8 mouse cellular contexts compared by ENCODE assay signal in the genomic region with DNA sequence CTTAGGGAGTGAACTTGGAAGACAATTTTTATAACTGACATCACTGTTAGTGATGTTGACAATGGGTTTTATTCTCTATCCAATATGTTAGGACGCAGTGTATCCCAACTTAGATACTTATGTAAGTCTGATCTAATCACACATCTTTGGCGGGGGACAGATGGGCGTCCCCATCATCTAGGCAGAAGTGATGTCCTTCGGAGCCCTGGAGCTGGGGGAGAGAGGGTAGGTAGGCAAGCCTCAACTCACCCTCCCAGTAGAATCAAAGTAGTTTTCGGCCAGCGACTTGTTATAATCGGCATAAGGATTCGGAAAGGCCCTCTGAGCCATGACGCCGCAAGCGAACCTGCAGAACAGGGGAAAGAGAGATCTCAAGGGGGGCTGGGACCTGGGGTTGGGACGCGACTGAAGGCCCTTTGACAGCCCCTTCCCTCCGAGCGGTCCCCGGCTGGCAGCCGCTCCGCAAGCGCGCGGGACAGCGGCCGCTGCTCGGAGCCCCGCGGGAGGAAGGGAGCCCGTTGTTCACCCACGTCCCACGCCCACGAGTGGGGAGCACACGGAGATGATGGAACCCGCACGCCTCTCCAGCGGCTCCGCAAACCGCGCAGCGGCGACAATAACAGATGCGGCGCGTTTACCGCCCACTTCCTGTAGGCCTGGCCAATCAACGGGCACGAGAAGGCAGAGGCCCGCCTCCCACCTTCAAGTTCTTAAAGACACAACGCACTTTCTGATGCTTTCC. TPM values are rescaled to one million over a fixed set of nuclear protein-coding genes. Genes with fewer than 3 reads are reported as not detected.
A peak's percentile ranks its signal among the peaks of the same experiment; 100 is the strongest.
DNase-seq lines count a peak whose midpoint lies in the region; ATAC-seq and TF ChIP-seq lines count a peak whose summit lies in the region.

A gene (minus strand): TSS at position 627 of the 742 bp plus-strand sequence.

- no peak for TF ChIP-seq CTCF in lung, postnatal 0 days (IDR thresholded peaks at IDR 0.05)

- DNase-seq in MEL-GATA-1-ER (ENCODE audit: extremely low read depth, low read depth): peak; percentile 67
- DNase-seq in cerebellum, adult 8-10 months: peak; percentile 83
- DNase-seq in hindbrain, embryonic 10.5 days (ENCODE audit: low spot score): peak; percentile 89
- peak; percentile 93 for DNase-seq in layer of hippocampus, adult 9-11 months
- DNase-seq in lung, postnatal 0 days (ENCODE audit: low spot score): peak; percentile 94
- DNase-seq in ovary, postnatal 14 days (ENCODE audit: low spot score): peak; percentile 71
- peak; percentile 92 for DNase-seq in thymus, postnatal 14 days

- peak within 1 kb of the TSS; percentile 90 for H3K4me3 ChIP-seq in hindbrain, embryonic 10.5 days
- H3K4me3 ChIP-seq in lung, postnatal 0 days (ENCODE audit: low read depth, low read length): peak within 1 kb of the TSS; percentile 86

- under 1% methylated on average over 46 of the region's 47 CpGs for WGBS in hindbrain, embryonic 10.5 days
- WGBS in lung, postnatal 0 days: 1% methylated on average over 35 of the region's 47 CpGs

- H3K27me3 ChIP-seq in hindbrain, embryonic 10.5 days (ENCODE audit: insufficient read depth, poor library complexity, severe bottlenecking): no peaks in the 10 kb centered on the region
- H3K27me3 ChIP-seq in lung, postnatal 0 days (replicated peaks; ENCODE audit: insufficient read depth, low read length): no peaks in the 10 kb centered on the region

- H3K27ac ChIP-seq in hindbrain, embryonic 10.5 days: peak within 1 kb of the TSS; percentile 88
- no peak within 1 kb of the TSS for H3K27ac ChIP-seq in lung, postnatal 0 days (ENCODE audit: low read length)

- peak within 1 kb of the TSS; percentile 58 for H3K9ac ChIP-seq in lung, postnatal 0 days (replicated peaks; ENCODE audit: low read depth)

- H3K36me3 ChIP-seq in hindbrain, embryonic 10.5 days: peaks cover 29% of the 10 kb centered on the region
- no peaks in the 10 kb centered on the region; the same call in 1 of the 2 replicates for H3K36me3 ChIP-seq in lung, postnatal 0 days (ENCODE audit: insufficient read depth, low read length)

- peak within 1 kb of the TSS; percentile 60 for H3K4me2 ChIP-seq in lung, postnatal 0 days (replicated peaks; ENCODE audit: low read depth, low read length)

- H3K4me1 ChIP-seq in hindbrain, embryonic 10.5 days (replicated peaks): peaks cover 9% of the 10 kb centered on the region
- H3K4me1 ChIP-seq in lung, postnatal 0 days (ENCODE audit: insufficient read depth, low read depth, low read length): 0 out of 2 replicates have a peak, but pooled peaks cover 2% of the 10 kb centered on the region

- H3K9me3 ChIP-seq in hindbrain, embryonic 10.5 days: no peaks in the 10 kb centered on the region
- no peaks in the 10 kb centered on the region for H3K9me3 ChIP-seq in lung, postnatal 0 days (ENCODE audit: low read length)

- peak; percentile 98 for ATAC-seq in frontal cortex, adult (ENCODE audit: low TSS enrichment)
- ATAC-seq in lung, postnatal 0 days: peak; percentile 99

- TF ChIP-seq EP300 in lung, postnatal 0 days (IDR thresholded peaks at IDR 0.05): no peak

RNA-seq across cellular contexts. Expression of the gene that starts here (rescaled TPM):
- 84.5 and 96.8 TPM in 2 replicates for polyA plus RNA-seq in hindbrain, embryonic 10.5 days (2016; fragmentation: Nextera tagmentation; extraction: Ambion mirVana)
- polyA plus RNA-seq in lung, postnatal 0 days (2015; fragmentation: Nextera tagmentation; extraction: Ambion mirVana): 65.9 and 68.0 TPM in 2 replicates
